Mouse (Mus musculus): ENCODE results near the gene Manbal.

- TF ChIP-seq CTCF (IDR thresholded peaks at IDR 0.05; ENCODE audit: low read depth), result no peak
- no peak for TF ChIP-seq EP300 (IDR thresholded peaks at IDR 0.05; ENCODE audit: low read depth)
Measured at GRCm38 (mm10) chr2:157434497-157434896, 67.1 kb downstream of the Manbal start.
